Mouse (Mus musculus): ENCODE results near the gene Gm28048. TPM values are rescaled to one million over a fixed set of nuclear protein-coding genes. Genes with fewer than 3 reads are reported as not detected.

Gene Gm28048
- polyA plus RNA-seq, 1 experiment from 2014 or later: 14.5 TPM

GRCm38 (mm10) chr11:22825548-22825947 lies 156.3 kb downstream of the Gm28048 start:
- H3K9ac ChIP-seq (ENCODE audit: low read length): no peak overlapping the region
- H3K27me3 ChIP-seq (ENCODE audit: control insufficient read depth, insufficient read depth, low read length): no peaks in the 10 kb centered on the region
- H3K4me1 ChIP-seq (ENCODE audit: control insufficient read depth, insufficient read depth, low read length): peaks cover 7% of the 10 kb centered on the region
- H3K4me2 ChIP-seq (ENCODE audit: low read depth, low read length): no peak overlapping the region
- no peak overlapping the region for H3K4me3 ChIP-seq (replicated peaks; ENCODE audit: low read length)
- H3K27ac ChIP-seq (ENCODE audit: low read length): no peak overlapping the region
- H3K9me3 ChIP-seq (replicated peaks; ENCODE audit: control insufficient read depth, low read length): no peaks in the 10 kb centered on the region
- WGBS: 92% methylated on average over 1 of the region's 1 CpGs
- ATAC-seq (ENCODE audit: insufficient read depth, low FRiP score): no peak
- no peaks in the 10 kb centered on the region for H3K36me3 ChIP-seq (ENCODE audit: control insufficient read depth, insufficient read depth, low read length)

GRCm38 (mm10) chr11:22824049-22824705 lies 157.7 kb downstream of the Gm28048 start:
- no peak for ATAC-seq (ENCODE audit: insufficient read depth, low FRiP score)
- no peaks in the 10 kb centered on the region for H3K27me3 ChIP-seq (ENCODE audit: control insufficient read depth, insufficient read depth, low read length)
- 65% methylated on average over 9 of the region's 9 CpGs for WGBS

GRCm38 (mm10) chr11:22821243-22821642 lies 160.6 kb downstream of the Gm28048 start:
- H3K9me3 ChIP-seq (replicated peaks; ENCODE audit: control insufficient read depth, low read length): no peaks in the 10 kb centered on the region
- H3K36me3 ChIP-seq (ENCODE audit: control insufficient read depth, insufficient read depth, low read length): no peaks in the 10 kb centered on the region
- no peak overlapping the region for H3K4me3 ChIP-seq (replicated peaks; ENCODE audit: low read length)
- no peaks in the 10 kb centered on the region for H3K27me3 ChIP-seq (ENCODE audit: control insufficient read depth, insufficient read depth, low read length)
- whole genome bisulfite sequencing: 80% methylated on average over 3 of the region's 3 CpGs
- no peak overlapping the region for H3K4me2 ChIP-seq (ENCODE audit: low read depth, low read length)
- no peak overlapping the region for H3K9ac ChIP-seq (ENCODE audit: low read length)
- no peak overlapping the region for H3K27ac ChIP-seq (ENCODE audit: low read length)
- H3K4me1 ChIP-seq (ENCODE audit: control insufficient read depth, insufficient read depth, low read length): no peaks in the 10 kb centered on the region
- no peak for ATAC-seq (ENCODE audit: insufficient read depth, low FRiP score)

More at GRCm38 (mm10) chr11:22824049-22824705, 157.7 kb downstream of the Gm28048 start:
- Histone ChIP-seq H3K27ac (ENCODE audit: low read length) (no peak overlapping the region), H3K4me3 (replicated peaks; ENCODE audit: low read length) (no peak overlapping the region), H3K4me2 (ENCODE audit: low read depth, low read length) (no peak overlapping the region), H3K4me1 (ENCODE audit: control insufficient read depth, insufficient read depth, low read length) (no peaks in the 10 kb centered on the region), H3K36me3 (ENCODE audit: control insufficient read depth, insufficient read depth, low read length) (no peaks in the 10 kb centered on the region), H3K9ac (ENCODE audit: low read length) (no peak overlapping the region), H3K9me3 (replicated peaks; ENCODE audit: control insufficient read depth, low read length) (no peaks in the 10 kb centered on the region)

- Histone ChIP-seq H3K4me3 (replicated peaks; ENCODE audit: low read length) (no peak overlapping the region), H3K4me1 (ENCODE audit: control insufficient read depth, insufficient read depth, low read length) (no peaks in the 10 kb centered on the region), H3K9me3 (replicated peaks; ENCODE audit: control insufficient read depth, low read length) (no peaks in the 10 kb centered on the region), H3K36me3 (ENCODE audit: control insufficient read depth, insufficient read depth, low read length) (no peaks in the 10 kb centered on the region), H3K4me2 (ENCODE audit: low read depth, low read length) (no peak overlapping the region), H3K9ac (ENCODE audit: low read length) (no peak overlapping the region), H3K27me3 (ENCODE audit: control insufficient read depth, insufficient read depth, low read length) (no peaks in the 10 kb centered on the region), H3K27ac (ENCODE audit: low read length) (no peak overlapping the region)
- WGBS: 60% methylated on average over 5 of the region's 5 CpGs
- no peak for ATAC-seq (ENCODE audit: insufficient read depth, low FRiP score)
These were observed 163.5 kb downstream of the Gm28048 start for GRCm38 (mm10) chr11:22818371-22818770.

GRCm38 (mm10) chr11:22815877-22816276 lies 166.0 kb downstream of the Gm28048 start:
- Histone ChIP-seq H3K4me2 (ENCODE audit: low read depth, low read length) (no peak overlapping the region), H3K4me1 (ENCODE audit: control insufficient read depth, insufficient read depth, low read length) (no peaks in the 10 kb centered on the region; the same call in 1 of the 2 replicates), H3K27me3 (ENCODE audit: control insufficient read depth, insufficient read depth, low read length) (no peaks in the 10 kb centered on the region), H3K9ac (ENCODE audit: low read length) (no peak overlapping the region), H3K9me3 (replicated peaks; ENCODE audit: control insufficient read depth, low read length) (no peaks in the 10 kb centered on the region), H3K36me3 (ENCODE audit: control insufficient read depth, insufficient read depth, low read length) (no peaks in the 10 kb centered on the region), H3K27ac (ENCODE audit: low read length) (no peak overlapping the region), H3K4me3 (replicated peaks; ENCODE audit: low read length) (no peak overlapping the region)
- WGBS: 79% methylated on average over 7 of the region's 7 CpGs
- no peak for ATAC-seq (ENCODE audit: insufficient read depth, low FRiP score)

- Histone ChIP-seq H3K27me3 (ENCODE audit: control insufficient read depth, insufficient read depth, low read length) (no peaks in the 10 kb centered on the region), H3K36me3 (ENCODE audit: control insufficient read depth, insufficient read depth, low read length) (no peaks in the 10 kb centered on the region)
- ATAC-seq (ENCODE audit: insufficient read depth, low FRiP score): no peak
These were observed 166.7 kb downstream of the Gm28048 start for GRCm38 (mm10) chr11:22815143-22815542.

GRCm38 (mm10) chr11:22813921-22814704 lies 167.8 kb downstream of the Gm28048 start:
- no peaks in the 10 kb centered on the region for H3K36me3 ChIP-seq (ENCODE audit: control insufficient read depth, insufficient read depth, low read length)
- no peak for ATAC-seq (ENCODE audit: insufficient read depth, low FRiP score)
- H3K4me1 ChIP-seq (ENCODE audit: control insufficient read depth, insufficient read depth, low read length): no peaks in the 10 kb centered on the region; the same call in 1 of the 2 replicates
- no peak overlapping the region for H3K9ac ChIP-seq (ENCODE audit: low read length)
- no peaks in the 10 kb centered on the region for H3K27me3 ChIP-seq (ENCODE audit: control insufficient read depth, insufficient read depth, low read length)
- 78% methylated on average over 5 of the region's 5 CpGs for WGBS
- H3K9me3 ChIP-seq (replicated peaks; ENCODE audit: control insufficient read depth, low read length): no peaks in the 10 kb centered on the region
- H3K27ac ChIP-seq (ENCODE audit: low read length): no peak overlapping the region
- no peak overlapping the region for H3K4me2 ChIP-seq (ENCODE audit: low read depth, low read length)
- H3K4me3 ChIP-seq (replicated peaks; ENCODE audit: low read length): no peak overlapping the region

More at GRCm38 (mm10) chr11:22815143-22815542, 166.7 kb downstream of the Gm28048 start:
- Histone ChIP-seq H3K4me1 (ENCODE audit: control insufficient read depth, insufficient read depth, low read length) (no peaks in the 10 kb centered on the region; the same call in 1 of the 2 replicates), H3K9ac (ENCODE audit: low read length) (no peak overlapping the region), H3K9me3 (replicated peaks; ENCODE audit: control insufficient read depth, low read length) (no peaks in the 10 kb centered on the region), H3K4me3 (replicated peaks; ENCODE audit: low read length) (no peak overlapping the region), H3K4me2 (ENCODE audit: low read depth, low read length) (no peak overlapping the region), H3K27ac (ENCODE audit: low read length) (no peak overlapping the region)

- Histone ChIP-seq H3K4me2 (ENCODE audit: low read depth, low read length) (no peak overlapping the region), H3K27me3 (ENCODE audit: control insufficient read depth, insufficient read depth, low read length) (no peaks in the 10 kb centered on the region), H3K27ac (ENCODE audit: low read length) (no peak overlapping the region), H3K9ac (ENCODE audit: low read length) (no peak overlapping the region), H3K4me1 (ENCODE audit: control insufficient read depth, insufficient read depth, low read length) (no peaks in the 10 kb centered on the region; the same call in 1 of the 2 replicates), H3K9me3 (replicated peaks; ENCODE audit: control insufficient read depth, low read length) (no peaks in the 10 kb centered on the region), H3K36me3 (ENCODE audit: control insufficient read depth, insufficient read depth, low read length) (no peaks in the 10 kb centered on the region), H3K4me3 (replicated peaks; ENCODE audit: low read length) (no peak overlapping the region)
- WGBS: 78% methylated on average over 3 of the region's 3 CpGs
- ATAC-seq (ENCODE audit: insufficient read depth, low FRiP score): no peak
These were observed 168.5 kb downstream of the Gm28048 start for GRCm38 (mm10) chr11:22813427-22813826.

GRCm38 (mm10) chr11:22811413-22811812 lies 170.5 kb downstream of the Gm28048 start:
- Histone ChIP-seq H3K4me3 (replicated peaks; ENCODE audit: low read length) (no peak overlapping the region), H3K9ac (ENCODE audit: low read length) (no peak overlapping the region), H3K4me1 (ENCODE audit: control insufficient read depth, insufficient read depth, low read length) (no peaks in the 10 kb centered on the region; the same call in 1 of the 2 replicates), H3K9me3 (replicated peaks; ENCODE audit: control insufficient read depth, low read length) (no peaks in the 10 kb centered on the region), H3K4me2 (ENCODE audit: low read depth, low read length) (no peak overlapping the region), H3K27ac (ENCODE audit: low read length) (no peak overlapping the region), H3K36me3 (ENCODE audit: control insufficient read depth, insufficient read depth, low read length) (no peaks in the 10 kb centered on the region), H3K27me3 (ENCODE audit: control insufficient read depth, insufficient read depth, low read length) (no peaks in the 10 kb centered on the region)
- 78% methylated on average over 3 of the region's 3 CpGs for WGBS
- peak; percentile 25; the same call in 1 of the 2 replicates for ATAC-seq (ENCODE audit: insufficient read depth, low FRiP score)

Measured in stomach, embryonic 16.5 days (tissue).